In genomic region chr3:87809322-87809962, GRCm38 (mm10) we compare ENCODE assay signal across 8 mouse cellular contexts. TPM values are rescaled to one million over a fixed set of nuclear protein-coding genes. Genes with fewer than 3 reads are reported as not detected.
DNase-seq lines count a peak whose midpoint lies in the region; ATAC-seq and TF ChIP-seq lines count a peak whose summit lies in the region.

No protein-coding gene starts in this region.

- no peak for TF ChIP-seq CTCF in gastrocnemius, adult 2 months (IDR thresholded peaks at IDR 0.05)

- peak overlapping the region; percentile 17 for H3K4me3 ChIP-seq in lung, embryonic 15.5 days
- peak overlapping the region; percentile 17 for H3K4me3 ChIP-seq in forebrain, embryonic 16.5 days (replicated peaks; ENCODE audit: low read length)
- peak overlapping the region; percentile 23 for H3K4me3 ChIP-seq in limb, embryonic 12.5 days (replicated peaks)
- H3K4me3 ChIP-seq in stomach, embryonic 14.5 days (ENCODE audit: low read depth, low read length), result peak overlapping the region; percentile 12; the same call in 1 of the 2 replicates
- no peak overlapping the region for H3K4me3 ChIP-seq in gastrocnemius, adult 2 months

- no peak for DNase-seq in lung, postnatal 4 days
- DNase-seq in spleen, postnatal 14 days (ENCODE audit: low spot score in 2 of 2), result no peak
- DNase-seq in gastrocnemius, adult 2 months, result no peak
- no peak for DNase-seq in layer of hippocampus, postnatal 14 days (ENCODE audit: low spot score in 2 of 2)

- intact Hi-C loops in gastrocnemius, adult 2 months (cut with DNase I), result no loop called here

- WGBS in lung, embryonic 15.5 days, result 5% methylated on average over 28 of the region's 28 CpGs
- WGBS in forebrain, embryonic 16.5 days, result 4% methylated on average over 28 of the region's 28 CpGs
- 5% methylated on average over 28 of the region's 28 CpGs for WGBS in limb, embryonic 12.5 days
- WGBS in stomach, embryonic 14.5 days, result 7% methylated on average over 28 of the region's 28 CpGs

- no peaks in the 10 kb centered on the region for H3K9me3 ChIP-seq in lung, embryonic 15.5 days
- H3K9me3 ChIP-seq in forebrain, embryonic 16.5 days (ENCODE audit: control insufficient read depth, low read length), result no peaks in the 10 kb centered on the region
- H3K9me3 ChIP-seq in limb, embryonic 12.5 days, result no peaks in the 10 kb centered on the region
- no peaks in the 10 kb centered on the region for H3K9me3 ChIP-seq in stomach, embryonic 14.5 days (ENCODE audit: control insufficient read depth, low read depth, low read length)

- peak overlapping the region; percentile 27 for H3K4me2 ChIP-seq in lung, embryonic 15.5 days
- peak overlapping the region; percentile 30 for H3K4me2 ChIP-seq in forebrain, embryonic 16.5 days (ENCODE audit: low read length)
- peak overlapping the region; percentile 50 for H3K4me2 ChIP-seq in limb, embryonic 12.5 days
- peak overlapping the region; percentile 28; the same call in 1 of the 2 replicates for H3K4me2 ChIP-seq in stomach, embryonic 14.5 days (replicated peaks; ENCODE audit: low read depth, low read length)

- peaks cover 75% of the 10 kb centered on the region for H3K27me3 ChIP-seq in lung, embryonic 15.5 days
- H3K27me3 ChIP-seq in forebrain, embryonic 16.5 days (replicated peaks; ENCODE audit: control insufficient read depth, insufficient read depth, low read length), result peaks cover 43% of the 10 kb centered on the region
- H3K27me3 ChIP-seq in limb, embryonic 12.5 days, result peaks cover 95% of the 10 kb centered on the region
- H3K27me3 ChIP-seq in stomach, embryonic 14.5 days (ENCODE audit: control insufficient read depth, insufficient read depth, low read length), result peaks cover 37% of the 10 kb centered on the region

- 0 out of 2 replicates have a peak, but pooled peaks cover 6% of the 10 kb centered on the region for H3K4me1 ChIP-seq in lung, embryonic 15.5 days
- H3K4me1 ChIP-seq in forebrain, embryonic 16.5 days (replicated peaks; ENCODE audit: control insufficient read depth, insufficient read depth, low read length), result peaks cover 6% of the 10 kb centered on the region
- peaks cover 11% of the 10 kb centered on the region for H3K4me1 ChIP-seq in limb, embryonic 12.5 days (replicated peaks)
- H3K4me1 ChIP-seq in stomach, embryonic 14.5 days (ENCODE audit: control insufficient read depth, insufficient read depth, low read length), result 0 out of 2 replicates have a peak, but pooled peaks cover 3% of the 10 kb centered on the region

- peak; percentile 56; the same call in 1 of the 2 replicates for ATAC-seq in lung, embryonic 15.5 days (ENCODE audit: borderline replicate concordance, extremely low read depth, low FRiP score, low TSS enrichment)
- 0 out of 2 replicates have a peak, but pooled peaks have one; percentile 20 for ATAC-seq in forebrain, embryonic 16.5 days
- ATAC-seq in limb, embryonic 12.5 days (ENCODE audit: insufficient number of reproducible peaks, insufficient read depth, low FRiP score, low TSS enrichment, low read depth), result no peak; the same call in 1 of the 2 replicates
- peak; percentile 77 for ATAC-seq in stomach, embryonic 14.5 days (ENCODE audit: insufficient number of reproducible peaks, insufficient read depth, low FRiP score, low read depth)

- no peak overlapping the region for H3K9ac ChIP-seq in lung, embryonic 15.5 days
- H3K9ac ChIP-seq in forebrain, embryonic 16.5 days (replicated peaks; ENCODE audit: low read depth, low read length), result no peak overlapping the region
- peak overlapping the region; percentile 27; the same call in 1 of the 2 replicates for H3K9ac ChIP-seq in limb, embryonic 12.5 days (replicated peaks)
- H3K9ac ChIP-seq in stomach, embryonic 14.5 days (replicated peaks; ENCODE audit: low read depth, low read length), result no peak overlapping the region

- no peak overlapping the region for H3K27ac ChIP-seq in lung, embryonic 15.5 days
- no peak overlapping the region for H3K27ac ChIP-seq in forebrain, embryonic 16.5 days (ENCODE audit: low read length)
- H3K27ac ChIP-seq in limb, embryonic 12.5 days, result no peak overlapping the region
- no peak overlapping the region for H3K27ac ChIP-seq in stomach, embryonic 14.5 days (ENCODE audit: low read length)
- no peak overlapping the region for H3K27ac ChIP-seq in gastrocnemius, adult 2 months

- H3K36me3 ChIP-seq in lung, embryonic 15.5 days, result no peaks in the 10 kb centered on the region
- H3K36me3 ChIP-seq in forebrain, embryonic 16.5 days (ENCODE audit: control insufficient read depth, insufficient read depth), result no peaks in the 10 kb centered on the region
- H3K36me3 ChIP-seq in limb, embryonic 12.5 days, result no peaks in the 10 kb centered on the region
- H3K36me3 ChIP-seq in stomach, embryonic 14.5 days (ENCODE audit: control insufficient read depth, insufficient read depth, low read length), result no peaks in the 10 kb centered on the region

RNA-seq across cellular contexts. Expression of gene Insrr, which starts 12.7 kb away (rescaled TPM):
- polyA plus RNA-seq in lung, embryonic 15.5 days (2015; fragmentation: Nextera tagmentation; extraction: Ambion mirVana), result 0.09 and 0.16 TPM in 2 replicates
- polyA plus RNA-seq in forebrain, embryonic 16.5 days (2015; fragmentation: Nextera tagmentation; extraction: Ambion mirVana), result 0.52 and 0.57 TPM in 2 replicates
- polyA plus RNA-seq in limb, embryonic 12.5 days (2016; fragmentation: Nextera tagmentation; extraction: Ambion mirVana), result 0.40 and 0.44 TPM in 2 replicates
- 0.20 and 0.55 TPM in 2 replicates for polyA plus RNA-seq in stomach, embryonic 14.5 days (2014; fragmentation: Nextera tagmentation; extraction: Ambion mirVana)
- total RNA-seq in gastrocnemius, adult 2 months (2021), result not detected
- total RNA-seq in layer of hippocampus, postnatal 14 days (2021), result under 1 TPM; 0.12 to 0.35 TPM

RNA-seq across cellular contexts. Expression of gene Ntrk1, which starts 14.5 kb away (rescaled TPM):
- 1.2 and 2.5 TPM in 2 replicates for polyA plus RNA-seq in lung, embryonic 15.5 days (2015; fragmentation: Nextera tagmentation; extraction: Ambion mirVana)
- polyA plus RNA-seq in forebrain, embryonic 16.5 days (2015; fragmentation: Nextera tagmentation; extraction: Ambion mirVana), result 1.1 and 2.1 TPM in 2 replicates
- 1.5 and 5.1 TPM in 2 replicates for polyA plus RNA-seq in limb, embryonic 12.5 days (2016; fragmentation: Nextera tagmentation; extraction: Ambion mirVana)
- polyA plus RNA-seq in stomach, embryonic 14.5 days (2014; fragmentation: Nextera tagmentation; extraction: Ambion mirVana), result 0.88 and 0.97 TPM in 2 replicates
- total RNA-seq in gastrocnemius, adult 2 months (2021), result not detected
- under 1 TPM; 0.29 to 0.41 TPM for total RNA-seq in layer of hippocampus, postnatal 14 days (2021)

RNA-seq across cellular contexts. Expression of gene Pear1, which starts 14.7 kb away (rescaled TPM):
- polyA plus RNA-seq in lung, embryonic 15.5 days (2015; fragmentation: Nextera tagmentation; extraction: Ambion mirVana), result 29.4 and 32.4 TPM in 2 replicates
- polyA plus RNA-seq in forebrain, embryonic 16.5 days (2015; fragmentation: Nextera tagmentation; extraction: Ambion mirVana), result 6.9 and 7.4 TPM in 2 replicates
- polyA plus RNA-seq in limb, embryonic 12.5 days (2016; fragmentation: Nextera tagmentation; extraction: Ambion mirVana), result 12.0 and 14.2 TPM in 2 replicates
- polyA plus RNA-seq in stomach, embryonic 14.5 days (2014; fragmentation: Nextera tagmentation; extraction: Ambion mirVana), result 25.4 and 28.3 TPM in 2 replicates
- total RNA-seq in gastrocnemius, adult 2 months (2021), result 1 to 10 TPM; 6.3 to 8.4 TPM
- total RNA-seq in layer of hippocampus, postnatal 14 days (2021), result 1 to 10 TPM; 7.4 to 8.2 TPM

RNA-seq across cellular contexts. Expression of gene Sh2d2a, which starts 37.1 kb away (rescaled TPM):
- polyA plus RNA-seq in lung, embryonic 15.5 days (2015; fragmentation: Nextera tagmentation; extraction: Ambion mirVana), result 0.42 and 1.0 TPM in 2 replicates
- not detected in 2 replicates for polyA plus RNA-seq in forebrain, embryonic 16.5 days (2015; fragmentation: Nextera tagmentation; extraction: Ambion mirVana)
- not detected in 2 replicates for polyA plus RNA-seq in limb, embryonic 12.5 days (2016; fragmentation: Nextera tagmentation; extraction: Ambion mirVana)
- polyA plus RNA-seq in stomach, embryonic 14.5 days (2014; fragmentation: Nextera tagmentation; extraction: Ambion mirVana), result 0.17 TPM in 1 of 2 replicates, not detected in the other
- total RNA-seq in gastrocnemius, adult 2 months (2021), result not detected
- total RNA-seq in layer of hippocampus, postnatal 14 days (2021), result not detected
